Mouse (Mus musculus): ENCODE measurements around the gene 4930455H04Rik. TPM values are rescaled to one million over a fixed set of nuclear protein-coding genes. Genes with fewer than 3 reads are reported as not detected.

4930455H04Rik gene
- polyA plus RNA-seq, 1 experiment, result 0.41 TPM

DNA sequence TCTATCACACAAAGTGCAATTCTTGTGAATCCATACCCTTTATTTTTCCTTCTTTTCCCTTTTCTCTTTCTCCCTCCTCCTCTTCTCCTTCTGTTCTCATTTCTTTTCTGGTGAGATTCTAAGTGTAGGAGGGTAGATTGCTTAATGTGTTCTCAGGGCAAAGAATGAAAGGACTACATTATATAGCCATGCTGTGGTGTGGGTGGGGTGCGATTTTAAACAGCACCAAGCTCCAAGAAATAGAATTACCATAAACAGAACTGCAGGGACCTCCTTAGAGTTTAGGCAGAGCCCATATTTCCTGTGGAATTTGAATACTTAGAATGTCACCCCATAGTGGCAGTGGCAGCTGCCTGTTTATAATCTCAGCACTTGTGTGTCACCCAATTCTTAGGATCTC is 17.7 kb downstream of the 4930455H04Rik start:
- TF ChIP-seq CTCF (IDR thresholded peaks at IDR 0.05; ENCODE audit: control insufficient read depth, insufficient read depth, insufficient replicate concordance, low read depth, low read length), result no peak
- TF ChIP-seq POLR2A (IDR thresholded peaks at IDR 0.05; ENCODE audit: control insufficient read depth, low read depth, low read length), result no peak
- Histone ChIP-seq H3K27ac (ENCODE audit: control insufficient read depth, insufficient read depth, low read depth, low read length) (no peak overlapping the region), H3K4me3 (ENCODE audit: control insufficient read depth, low read depth, low read length) (no peak overlapping the region), H3K4me1 (ENCODE audit: control insufficient read depth, insufficient read depth, low read length) (no peaks in the 10 kb centered on the region), H3K36me3 (ENCODE audit: control insufficient read depth, insufficient read depth, low read length) (no peaks in the 10 kb centered on the region), H3K27me3 (ENCODE audit: control insufficient read depth, insufficient read depth, low read length) (no peaks in the 10 kb centered on the region)

GRCm38 (mm10) chr3:116986451-116986850 is 18.4 kb downstream of the 4930455H04Rik start:
- Histone ChIP-seq H3K27me3 (ENCODE audit: control insufficient read depth, insufficient read depth, low read length) (no peaks in the 10 kb centered on the region), H3K4me1 (ENCODE audit: control insufficient read depth, insufficient read depth, low read length) (no peaks in the 10 kb centered on the region), H3K36me3 (ENCODE audit: control insufficient read depth, insufficient read depth, low read length) (no peaks in the 10 kb centered on the region), H3K27ac (ENCODE audit: control insufficient read depth, insufficient read depth, low read depth, low read length) (no peak overlapping the region), H3K4me3 (ENCODE audit: control insufficient read depth, low read depth, low read length) (no peak overlapping the region)
- TF ChIP-seq CTCF (IDR thresholded peaks at IDR 0.05; ENCODE audit: control insufficient read depth, insufficient read depth, insufficient replicate concordance, low read depth, low read length) (no peak), POLR2A (IDR thresholded peaks at IDR 0.05; ENCODE audit: control insufficient read depth, low read depth, low read length) (no peak)

GRCm38 (mm10) chr3:116988221-116988620 is 20.2 kb downstream of the 4930455H04Rik start:
- Histone ChIP-seq H3K36me3 (ENCODE audit: control insufficient read depth, insufficient read depth, low read length) (no peaks in the 10 kb centered on the region), H3K27ac (ENCODE audit: control insufficient read depth, insufficient read depth, low read depth, low read length) (no peak overlapping the region), H3K4me3 (ENCODE audit: control insufficient read depth, low read depth, low read length) (no peak overlapping the region), H3K4me1 (ENCODE audit: control insufficient read depth, insufficient read depth, low read length) (no peaks in the 10 kb centered on the region), H3K27me3 (ENCODE audit: control insufficient read depth, insufficient read depth, low read length) (no peaks in the 10 kb centered on the region)
- TF ChIP-seq CTCF (IDR thresholded peaks at IDR 0.05; ENCODE audit: control insufficient read depth, insufficient read depth, insufficient replicate concordance, low read depth, low read length) (no peak), POLR2A (IDR thresholded peaks at IDR 0.05; ENCODE audit: control insufficient read depth, low read depth, low read length) (no peak)

DNA sequence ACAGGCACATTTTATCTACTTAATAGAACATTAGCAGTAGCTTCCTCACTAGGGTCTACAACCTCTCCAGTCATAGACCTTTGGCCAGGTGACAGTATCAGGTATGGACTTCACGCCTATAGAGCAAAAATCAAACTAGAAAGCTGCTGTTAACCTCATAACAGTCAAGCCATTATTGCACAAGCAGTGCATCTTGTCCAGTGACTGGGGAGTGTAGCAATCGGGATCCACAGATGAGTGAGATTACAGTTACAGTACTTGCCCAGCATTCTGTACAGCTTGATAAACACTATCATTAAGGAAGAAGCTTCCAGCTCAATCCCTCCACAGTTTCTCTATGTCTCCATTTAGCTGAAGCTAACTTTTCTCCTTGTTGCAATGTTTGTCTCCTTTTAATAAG is 23.1 kb downstream of the 4930455H04Rik start:
- Histone ChIP-seq H3K36me3 (ENCODE audit: control insufficient read depth, insufficient read depth, low read length) (no peaks in the 10 kb centered on the region), H3K27ac (ENCODE audit: control insufficient read depth, insufficient read depth, low read depth, low read length) (no peak overlapping the region), H3K4me3 (ENCODE audit: control insufficient read depth, low read depth, low read length) (no peak overlapping the region), H3K4me1 (ENCODE audit: control insufficient read depth, insufficient read depth, low read length) (no peaks in the 10 kb centered on the region), H3K27me3 (ENCODE audit: control insufficient read depth, insufficient read depth, low read length) (no peaks in the 10 kb centered on the region)
- TF ChIP-seq CTCF (IDR thresholded peaks at IDR 0.05; ENCODE audit: control insufficient read depth, insufficient read depth, insufficient replicate concordance, low read depth, low read length) (no peak), POLR2A (IDR thresholded peaks at IDR 0.05; ENCODE audit: control insufficient read depth, low read depth, low read length) (no peak)

DNA sequence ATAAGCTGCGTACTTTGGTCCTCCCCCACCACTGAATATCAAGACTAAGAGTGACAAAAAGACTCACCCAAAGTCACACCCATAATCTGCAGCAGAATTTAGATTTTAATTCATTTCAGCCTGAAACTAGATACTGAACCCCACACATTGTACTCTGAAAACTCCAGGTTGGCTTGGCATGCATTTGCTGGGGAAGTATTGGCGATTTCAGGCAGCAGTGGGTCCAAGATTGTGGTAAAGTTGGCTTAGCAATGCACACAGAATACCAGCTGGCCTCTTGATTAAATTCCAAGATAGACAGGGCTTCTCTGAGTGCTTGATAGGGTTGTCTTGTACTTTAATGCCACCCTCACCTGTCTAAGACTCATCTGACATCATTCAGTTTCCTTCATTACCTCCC is 24.9 kb downstream of the 4930455H04Rik start:
- no peak overlapping the region for H3K27ac ChIP-seq (ENCODE audit: control insufficient read depth, insufficient read depth, low read depth, low read length)
- H3K36me3 ChIP-seq (ENCODE audit: control insufficient read depth, insufficient read depth, low read length), result no peaks in the 10 kb centered on the region
- no peak overlapping the region for H3K4me3 ChIP-seq (ENCODE audit: control insufficient read depth, low read depth, low read length)
- H3K4me1 ChIP-seq (ENCODE audit: control insufficient read depth, insufficient read depth, low read length), result no peaks in the 10 kb centered on the region
- no peaks in the 10 kb centered on the region for H3K27me3 ChIP-seq (ENCODE audit: control insufficient read depth, insufficient read depth, low read length)
- no peak for TF ChIP-seq CTCF (IDR thresholded peaks at IDR 0.05; ENCODE audit: control insufficient read depth, insufficient read depth, insufficient replicate concordance, low read depth, low read length)
- TF ChIP-seq POLR2A (IDR thresholded peaks at IDR 0.05; ENCODE audit: control insufficient read depth, low read depth, low read length), result no peak

DNA sequence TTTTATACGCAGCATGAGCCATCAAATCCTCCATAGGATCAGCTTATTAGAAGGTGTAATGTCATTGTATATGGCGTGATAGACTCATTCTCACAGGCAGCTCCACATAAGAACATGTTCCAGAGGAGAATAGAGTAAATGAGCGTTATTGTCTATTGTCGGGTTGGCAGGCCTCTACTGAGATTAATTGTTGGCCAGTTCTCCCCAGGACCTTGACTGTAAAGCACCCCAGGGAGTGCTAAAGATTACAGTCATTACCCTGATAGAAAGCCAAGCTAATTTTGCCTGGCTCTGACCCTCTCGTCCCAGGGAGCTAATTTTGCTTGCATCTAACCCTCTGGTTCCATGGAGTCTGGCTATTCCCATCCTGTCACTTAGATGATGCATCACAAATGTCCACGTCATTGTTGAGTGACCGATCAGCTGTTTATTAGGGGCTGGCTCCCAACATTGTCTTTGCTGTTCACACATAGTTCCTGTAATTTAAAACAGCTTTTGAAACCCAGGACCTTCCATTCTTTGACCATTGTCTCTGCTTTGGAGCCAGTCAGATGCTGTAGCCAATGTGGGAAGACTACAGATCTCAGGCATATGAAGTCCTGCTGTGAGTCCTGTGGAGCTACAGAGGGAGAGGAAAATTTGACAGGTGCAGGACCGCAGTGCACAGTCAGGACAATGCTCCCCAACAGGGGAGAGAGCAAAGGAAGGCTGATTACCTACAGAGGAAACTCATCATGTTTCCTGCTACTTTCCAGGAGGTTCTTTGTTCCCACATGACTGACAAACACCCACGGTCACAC is 33.8 kb downstream of the 4930455H04Rik start:
- Histone ChIP-seq H3K36me3 (ENCODE audit: control insufficient read depth, insufficient read depth, low read length) (no peaks in the 10 kb centered on the region), H3K27ac (ENCODE audit: control insufficient read depth, insufficient read depth, low read depth, low read length) (no peak overlapping the region), H3K27me3 (ENCODE audit: control insufficient read depth, insufficient read depth, low read length) (no peaks in the 10 kb centered on the region), H3K4me1 (ENCODE audit: control insufficient read depth, insufficient read depth, low read length) (no peaks in the 10 kb centered on the region), H3K4me3 (ENCODE audit: control insufficient read depth, low read depth, low read length) (no peak overlapping the region)
- no peak for TF ChIP-seq POLR2A (IDR thresholded peaks at IDR 0.05; ENCODE audit: control insufficient read depth, low read depth, low read length)
- TF ChIP-seq CTCF (IDR thresholded peaks at IDR 0.05; ENCODE audit: control insufficient read depth, insufficient read depth, insufficient replicate concordance, low read depth, low read length), result no peak

DNA sequence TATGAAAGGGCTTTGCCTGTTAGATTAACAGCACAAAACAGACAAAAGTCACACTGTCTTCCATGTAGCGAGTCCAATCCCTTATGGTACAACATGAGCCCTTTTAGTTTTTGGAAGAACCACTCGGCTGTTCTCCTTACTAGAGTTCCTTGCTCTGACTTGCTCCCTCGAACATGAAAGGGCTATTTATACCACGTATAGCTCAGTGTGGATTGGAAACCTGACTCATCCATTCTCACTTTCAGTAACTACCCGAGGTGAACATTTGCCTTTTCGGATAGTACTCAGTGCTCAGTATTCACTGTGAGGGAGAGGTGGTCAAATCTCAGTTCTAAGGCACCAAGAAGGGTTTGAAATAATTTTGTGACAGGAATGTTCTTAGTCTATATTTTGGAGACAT is 35.3 kb downstream of the 4930455H04Rik start:
- Histone ChIP-seq H3K27me3 (ENCODE audit: control insufficient read depth, insufficient read depth, low read length) (no peaks in the 10 kb centered on the region), H3K4me1 (ENCODE audit: control insufficient read depth, insufficient read depth, low read length) (no peaks in the 10 kb centered on the region)

More for the DNA sequence above, 35.3 kb downstream of the 4930455H04Rik start:
- H3K4me3 ChIP-seq (ENCODE audit: control insufficient read depth, low read depth, low read length), result no peak overlapping the region
- no peaks in the 10 kb centered on the region for H3K36me3 ChIP-seq (ENCODE audit: control insufficient read depth, insufficient read depth, low read length)
- TF ChIP-seq CTCF (IDR thresholded peaks at IDR 0.05; ENCODE audit: control insufficient read depth, insufficient read depth, insufficient replicate concordance, low read depth, low read length) (no peak), POLR2A (IDR thresholded peaks at IDR 0.05; ENCODE audit: control insufficient read depth, low read depth, low read length) (no peak)
- H3K27ac ChIP-seq (ENCODE audit: control insufficient read depth, insufficient read depth, low read depth, low read length), result no peak overlapping the region

Data from testis, adult 2 months (tissue).